Mouse (Mus musculus) midbrain, embryonic 13.5 days (tissue): ENCODE data around the gene Nsd1. TPM values are rescaled to one million over a fixed set of nuclear protein-coding genes. Genes with fewer than 3 reads are reported as not detected.

Experiments
- ATAC-seq: fragments of 200-750 bp; cut with Nextera tagmentation; 2 replicates; pipeline ENCODE4 v1.8.0; 2017; ENCODE audit warnings: mild to moderate bottlenecking, moderate TSS enrichment, moderate library complexity
- H3K27ac ChIP-seq: fragments of 300-500 bp; sonication (generic); 2 replicates; pipeline ENCODE4 v1.5.1; 2015; ENCODE audit warnings: inconsistent platforms, mild to moderate bottlenecking, moderate library complexity
- H3K27me3 ChIP-seq: fragments of 300-500 bp; sonication (generic); 2 replicates; pipeline ENCODE4 v1.6.1; 2015; ENCODE audit warnings: mild to moderate bottlenecking, inconsistent platforms
- H3K36me3 ChIP-seq: fragments of 300-500 bp; sonication (generic); 2 replicates; pipeline ENCODE4 v1.6.1; 2015; ENCODE audit warnings: mild to moderate bottlenecking, inconsistent platforms
- H3K4me1 ChIP-seq: fragments of 300-500 bp; sonication (generic); replicated peaks from 2 replicates; pipeline ENCODE4 v1.6.1; 2015; ENCODE audit warnings: inconsistent platforms
- H3K4me2 ChIP-seq: fragments of 300-500 bp; sonication (generic); replicated peaks from 2 replicates; pipeline ENCODE4 v1.6.1; 2015; ENCODE audit warnings: moderate library complexity, mild to moderate bottlenecking, inconsistent platforms
- H3K4me3 ChIP-seq: fragments of 300-500 bp; sonication (generic); replicated peaks from 2 replicates; pipeline ENCODE4 v1.5.1; 2015; ENCODE audit warnings: mild to moderate bottlenecking, inconsistent platforms
- H3K9ac ChIP-seq: fragments of 300-500 bp; sonication (generic); replicated peaks from 2 replicates; pipeline ENCODE4 v1.6.1; 2015; ENCODE audit warnings: mild to moderate bottlenecking, inconsistent platforms
- H3K9me3 ChIP-seq: fragments of 300-500 bp; sonication (generic); 2 replicates; pipeline ENCODE4 v1.6.1; 2016; ENCODE audit warnings: mild to moderate bottlenecking, inconsistent platforms
- WGBS: fragments of 180-500 bp; shearing (Covaris S2); methylation state at CpG from one replicate; pipeline ENCODE4 v1.1.7; 2015; 5-methylcytosine and 5-hydroxymethylcytosine counted together
- polyA plus RNA-seq: library from polyadenylated mRNA; unstranded; fragments of >200 nt; fragmentation: Nextera tagmentation; extraction: Ambion mirVana; gene quantifications from 2 replicates; pipeline ENCODE4 v1.2.1, GENCODE M21; 2015

The Nsd1 gene
- polyA plus RNA-seq, 1 experiment from 2014 or later: 75.1 TPM

- Histone ChIP-seq H3K27me3 (no peaks in the 10 kb centered on the region), H3K27ac (no peak overlapping the region), H3K9me3 (no peaks in the 10 kb centered on the region), H3K36me3 (no peaks in the 10 kb centered on the region), H3K4me3 (no peak overlapping the region), H3K4me1 (no peaks in the 10 kb centered on the region), H3K4me2 (no peak overlapping the region), H3K9ac (no peak overlapping the region)
- no peak for ATAC-seq
- WGBS: 65% methylated on average over 12 of the region's 12 CpGs
Measured at GRCm38 (mm10) chr13:55338131-55339054, 128.8 kb downstream of the Nsd1 start.

- ATAC-seq: no peak
- WGBS: 46% methylated on average over 2 of the region's 2 CpGs
- Histone ChIP-seq H3K36me3 (peaks cover 8% of the 10 kb centered on the region), H3K9me3 (no peaks in the 10 kb centered on the region), H3K9ac (no peak overlapping the region), H3K27ac (no peak overlapping the region), H3K4me3 (no peak overlapping the region), H3K4me2 (no peak overlapping the region), H3K4me1 (no peaks in the 10 kb centered on the region), H3K27me3 (no peaks in the 10 kb centered on the region)
Measured at GRCm38 (mm10) chr13:55339259-55339658, 129.7 kb downstream of the Nsd1 start.

- Histone ChIP-seq H3K9ac (no peak overlapping the region), H3K36me3 (peaks cover 40% of the 10 kb centered on the region), H3K27me3 (no peaks in the 10 kb centered on the region), H3K4me1 (no peaks in the 10 kb centered on the region), H3K4me3 (no peak overlapping the region), H3K4me2 (no peak overlapping the region), H3K9me3 (no peaks in the 10 kb centered on the region), H3K27ac (no peak overlapping the region)
- WGBS: 44% methylated on average over 11 of the region's 11 CpGs
- ATAC-seq: no peak
Measured at GRCm38 (mm10) chr13:55342469-55342868, 132.9 kb downstream of the Nsd1 start.

GRCm38 (mm10) chr13:55344286-55344685, 134.7 kb downstream of the Nsd1 start:
- H3K27ac ChIP-seq: no peak overlapping the region
- peaks cover 57% of the 10 kb centered on the region for H3K36me3 ChIP-seq
- H3K4me2 ChIP-seq: no peak overlapping the region
- H3K4me1 ChIP-seq: no peaks in the 10 kb centered on the region
- no peaks in the 10 kb centered on the region for H3K9me3 ChIP-seq
- no peaks in the 10 kb centered on the region for H3K27me3 ChIP-seq
- WGBS: 93% methylated on average over 7 of the region's 7 CpGs
- no peak for ATAC-seq
- no peak overlapping the region for H3K4me3 ChIP-seq
- H3K9ac ChIP-seq: no peak overlapping the region

- Histone ChIP-seq H3K9ac (no peak overlapping the region), H3K4me1 (no peaks in the 10 kb centered on the region), H3K9me3 (no peaks in the 10 kb centered on the region), H3K27me3 (no peaks in the 10 kb centered on the region), H3K27ac (no peak overlapping the region), H3K4me3 (no peak overlapping the region), H3K36me3 (peaks cover 79% of the 10 kb centered on the region), H3K4me2 (no peak overlapping the region)
- no peak for ATAC-seq
- WGBS: 90% methylated on average over 11 of the region's 11 CpGs
Measured at GRCm38 (mm10) chr13:55346745-55347144, 137.2 kb downstream of the Nsd1 start.

- Histone ChIP-seq H3K27me3 (peaks cover 13% of the 10 kb centered on the region), H3K4me3 (peak overlapping the region; percentile 96), H3K9ac (peak overlapping the region; percentile 95)
Measured at GRCm38 (mm10) chr13:55361145-55361544, 151.6 kb downstream of the Nsd1 start.

GRCm38 (mm10) chr13:55361974-55362452, 152.4 kb downstream of the Nsd1 start:
- peaks cover 32% of the 10 kb centered on the region for H3K36me3 ChIP-seq
- ATAC-seq: peak; percentile 65
- 0% methylated on average over 32 of the region's 32 CpGs for WGBS

More at GRCm38 (mm10) chr13:55361145-55361544, 151.6 kb downstream of the Nsd1 start:
- H3K36me3 ChIP-seq: peaks cover 36% of the 10 kb centered on the region
- no peak overlapping the region for H3K27ac ChIP-seq
- H3K4me1 ChIP-seq: peaks cover 29% of the 10 kb centered on the region
- H3K9me3 ChIP-seq: no peaks in the 10 kb centered on the region
- H3K4me2 ChIP-seq: peak overlapping the region; percentile 90
- no peak for ATAC-seq

GRCm38 (mm10) chr13:55362453-55363060, 153.0 kb downstream of the Nsd1 start, which contains the start of gene Lman2:
Lman2 (minus strand) TSS chr13:55362783.
- Histone ChIP-seq H3K4me1 (peaks cover 29% of the 10 kb centered on the region), H3K9me3 (no peaks in the 10 kb centered on the region), H3K4me3 (peak within 1 kb of the TSS; percentile 96), H3K9ac (peak within 1 kb of the TSS; percentile 95), H3K4me2 (peak within 1 kb of the TSS; percentile 90), H3K36me3 (peaks cover 26% of the 10 kb centered on the region), H3K27ac (peak within 1 kb of the TSS; percentile 91), H3K27me3 (peaks cover 20% of the 10 kb centered on the region)
- under 1% methylated on average over 35 of the region's 35 CpGs for WGBS
- ATAC-seq: peak; percentile 100

More at GRCm38 (mm10) chr13:55361974-55362452, 152.4 kb downstream of the Nsd1 start:
- Histone ChIP-seq H3K9ac (peak overlapping the region; percentile 95), H3K4me2 (peak overlapping the region; percentile 90), H3K4me3 (peak overlapping the region; percentile 96), H3K27ac (peak overlapping the region; percentile 91), H3K9me3 (no peaks in the 10 kb centered on the region), H3K27me3 (peaks cover 14% of the 10 kb centered on the region), H3K4me1 (peaks cover 29% of the 10 kb centered on the region)

Other genes with a start within 250 kb of the Nsd1 start
- gene Hk3, start 188.4 kb upstream of the Nsd1 start, polyA plus RNA-seq: 0.87 and 1.1 TPM in 2 replicates
- gene Uimc1, start 109.5 kb upstream of the Nsd1 start, polyA plus RNA-seq: 21.6 and 23.1 TPM in 2 replicates
- 26.6 and 27.5 TPM in 2 replicates for gene Zfp346, start 104.5 kb upstream of the Nsd1 start, polyA plus RNA-seq
- not detected in 2 replicates for gene Gm17617, start 76.2 kb upstream of the Nsd1 start, polyA plus RNA-seq
- gene Fgfr4, start 57.1 kb upstream of the Nsd1 start, polyA plus RNA-seq: 0.30 and 0.47 TPM in 2 replicates
- 308 and 310 TPM in 2 replicates for gene Prelid1, start 110.7 kb downstream of the Nsd1 start, polyA plus RNA-seq
- 99.5 and 108 TPM in 2 replicates for gene Rab24, start 112.2 kb downstream of the Nsd1 start, polyA plus RNA-seq
- gene Mxd3, start 120.0 kb downstream of the Nsd1 start, polyA plus RNA-seq: 18.4 and 19.9 TPM in 2 replicates
- 61.6 and 62.6 TPM in 2 replicates for gene Lman2, start 153.0 kb downstream of the Nsd1 start, polyA plus RNA-seq
- gene Rgs14, start 159.9 kb downstream of the Nsd1 start, polyA plus RNA-seq: 0.14 and 0.39 TPM in 2 replicates
- gene Slc34a1, start 188.4 kb downstream of the Nsd1 start, polyA plus RNA-seq: not detected in 2 replicates
- gene Pfn3, start 205.4 kb downstream of the Nsd1 start, polyA plus RNA-seq: not detected in 2 replicates
- not detected in 2 replicates for gene F12, start 217.0 kb downstream of the Nsd1 start, polyA plus RNA-seq
- 26.8 and 35.7 TPM in 2 replicates for gene Grk6, start 235.3 kb downstream of the Nsd1 start, polyA plus RNA-seq